Mouse (Mus musculus) kidney, adult 8-10 months (tissue): ENCODE results near the gene Uts2.
A peak's percentile ranks its signal among the peaks of the same experiment; 100 is the strongest.

Experiments used
- DNase-seq, 2 experiments: peaks; one replicate each; pipeline ENCODE4 v3.0.0; 2022

Gene Uts2

DNA sequence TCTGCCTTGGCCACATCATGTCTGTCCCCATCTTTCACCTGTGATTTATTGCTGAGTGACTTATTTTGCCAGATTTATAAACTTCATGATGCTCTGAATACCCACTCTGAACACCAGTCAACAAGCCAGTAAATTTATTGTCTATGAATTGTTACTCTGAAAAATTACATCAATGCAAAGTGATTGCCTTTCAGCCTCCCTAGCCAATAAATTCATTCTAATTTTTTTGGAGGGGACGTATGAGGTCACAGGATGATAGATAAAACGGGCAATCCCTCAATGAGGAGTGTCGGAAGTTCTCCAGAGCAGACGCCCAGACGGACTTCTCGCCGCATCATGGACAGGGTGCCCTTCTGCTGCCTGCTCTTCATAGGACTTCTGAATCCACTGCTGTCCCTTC lies at the start of gene Uts2:
Gene Uts2, plus strand, starts transcription at position 301 of the 400 bp plus-strand sequence.
- DNase-seq: no peak

DNA sequence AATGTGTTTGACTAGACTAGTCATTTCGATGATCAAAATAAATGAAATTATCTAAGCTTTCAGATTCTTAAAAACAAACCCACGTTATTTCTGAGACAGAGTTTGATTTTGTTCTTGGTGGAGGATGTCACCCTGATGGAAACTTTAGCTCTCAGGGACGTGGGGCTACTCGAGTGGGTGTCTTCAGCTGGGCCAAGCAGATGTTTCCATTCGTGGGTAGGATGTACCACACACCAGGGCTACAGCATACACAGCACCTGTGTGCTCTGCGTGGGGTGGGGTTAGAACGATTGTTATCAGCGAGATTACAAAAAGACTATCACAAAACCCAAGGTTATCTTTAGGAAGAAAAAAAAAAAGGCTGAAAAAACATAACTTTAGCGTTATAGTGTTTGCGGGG lies 45.9 kb upstream of the Uts2 start:
- no peak for DNase-seq

DNA sequence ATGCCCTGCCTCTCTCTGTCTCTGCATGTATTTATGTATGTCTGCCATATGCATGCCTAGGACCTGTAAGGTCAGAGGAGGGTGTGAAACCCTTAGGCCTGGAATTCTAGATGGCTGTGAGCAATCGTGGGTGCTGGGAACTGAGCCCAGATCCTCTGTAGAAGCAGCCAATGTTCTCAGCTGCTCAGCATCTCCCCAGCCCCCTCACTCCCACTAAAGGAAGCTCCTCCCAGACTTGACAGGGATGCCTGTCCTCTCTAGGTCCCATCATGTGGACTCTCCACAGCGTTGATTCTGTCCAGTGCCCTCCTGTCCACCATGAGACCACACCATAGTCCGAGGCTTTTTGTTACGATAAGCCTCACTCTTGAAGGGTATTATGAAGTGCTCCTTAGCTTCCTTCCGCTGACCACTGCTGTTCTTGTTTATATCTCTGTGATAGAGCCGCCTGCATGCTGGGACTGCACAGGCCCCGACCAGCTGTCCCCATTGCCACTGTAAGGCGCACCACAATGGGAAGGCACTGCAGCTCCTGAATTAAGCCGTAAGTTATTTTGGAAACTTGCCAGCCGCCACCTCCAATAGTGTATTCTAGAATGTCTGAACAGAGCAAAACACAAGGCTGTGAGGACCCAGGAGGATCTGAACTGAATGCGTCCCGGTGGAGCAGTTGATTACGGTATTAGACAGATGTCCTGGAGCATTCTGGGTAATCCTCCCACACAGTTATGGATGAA lies 40.4 kb upstream of the Uts2 start:
- DNase-seq: no peak

DNA sequence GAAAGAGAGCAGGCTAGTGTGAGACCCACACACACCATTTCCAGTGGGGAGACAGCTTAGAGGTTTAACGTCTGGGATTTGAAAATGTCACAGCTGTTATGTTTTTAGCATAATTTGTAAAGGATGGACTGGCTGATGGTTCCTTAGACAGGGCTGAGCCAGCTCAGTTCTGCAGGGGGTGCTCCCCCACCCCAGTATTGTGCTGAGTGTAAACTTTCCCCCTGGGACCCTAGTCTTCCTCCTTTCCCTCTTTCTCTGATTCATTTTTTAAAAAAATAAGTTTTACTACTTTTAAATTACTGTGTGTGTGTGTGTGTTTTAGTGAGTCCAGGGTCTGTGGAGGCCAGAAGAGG lies 39.8 kb upstream of the Uts2 start:
- no peak for DNase-seq

DNA sequence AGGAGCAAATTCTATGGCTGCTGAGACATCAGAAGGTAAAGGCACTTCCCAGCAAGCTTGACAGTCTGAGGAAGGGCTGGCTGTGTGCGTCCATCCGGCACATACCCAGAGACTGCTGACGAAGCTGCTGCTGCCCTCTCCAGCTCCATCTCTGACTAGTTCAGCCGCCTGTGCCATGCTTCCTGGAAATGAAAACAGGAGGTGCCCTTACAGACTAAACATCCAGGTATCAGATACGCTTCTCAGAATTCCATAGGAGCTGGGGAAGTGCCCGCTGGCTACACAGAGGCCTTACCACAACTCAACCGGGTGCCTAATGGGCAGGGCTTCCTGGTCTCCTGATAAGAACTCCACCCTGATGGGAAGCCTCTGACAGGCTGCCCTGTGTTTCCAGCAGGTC lies 38.4 kb upstream of the Uts2 start:
- DNase-seq: peak; percentile 29 to 36

DNA sequence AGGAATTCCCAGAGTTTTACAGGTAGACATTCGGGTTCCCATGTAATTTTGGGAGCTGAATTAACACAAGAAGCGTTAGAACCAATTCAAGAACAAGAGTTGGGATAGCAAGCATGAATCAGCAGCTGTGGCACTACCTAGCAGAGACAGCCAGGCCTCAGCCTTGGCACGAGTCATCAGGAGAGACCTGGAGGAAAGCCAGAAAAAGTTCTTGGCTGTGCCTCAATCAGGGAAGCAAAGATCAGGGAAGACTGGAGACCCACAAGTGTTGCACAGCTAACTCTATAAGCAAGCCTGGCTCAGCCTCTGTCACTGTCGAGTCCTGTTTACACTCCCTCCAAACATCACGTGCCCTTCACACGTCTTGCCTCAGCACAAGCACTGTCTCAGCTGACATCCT lies 34.7 kb upstream of the Uts2 start:
- peak; percentile 74 to 79 for DNase-seq

DNA sequence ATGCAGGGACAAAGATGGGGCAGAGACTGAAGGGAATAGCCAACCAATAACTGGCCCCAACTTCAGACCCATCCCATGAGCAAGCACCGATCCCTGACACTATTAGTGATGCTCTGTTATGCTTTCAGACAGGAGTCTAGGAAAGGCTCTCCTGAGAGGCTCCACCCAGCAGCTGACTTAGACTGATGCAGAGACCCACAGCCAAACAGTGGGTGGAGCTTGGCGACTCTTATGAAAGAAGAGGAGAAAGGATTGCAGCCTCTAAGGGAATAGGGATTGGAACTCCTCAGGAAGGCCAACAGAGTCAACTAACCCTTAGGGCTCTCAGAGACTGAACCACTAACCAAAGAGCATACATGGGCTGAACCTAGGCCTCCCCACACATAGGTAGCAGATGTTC lies 33.2 kb upstream of the Uts2 start:
- DNase-seq: no peak

DNA sequence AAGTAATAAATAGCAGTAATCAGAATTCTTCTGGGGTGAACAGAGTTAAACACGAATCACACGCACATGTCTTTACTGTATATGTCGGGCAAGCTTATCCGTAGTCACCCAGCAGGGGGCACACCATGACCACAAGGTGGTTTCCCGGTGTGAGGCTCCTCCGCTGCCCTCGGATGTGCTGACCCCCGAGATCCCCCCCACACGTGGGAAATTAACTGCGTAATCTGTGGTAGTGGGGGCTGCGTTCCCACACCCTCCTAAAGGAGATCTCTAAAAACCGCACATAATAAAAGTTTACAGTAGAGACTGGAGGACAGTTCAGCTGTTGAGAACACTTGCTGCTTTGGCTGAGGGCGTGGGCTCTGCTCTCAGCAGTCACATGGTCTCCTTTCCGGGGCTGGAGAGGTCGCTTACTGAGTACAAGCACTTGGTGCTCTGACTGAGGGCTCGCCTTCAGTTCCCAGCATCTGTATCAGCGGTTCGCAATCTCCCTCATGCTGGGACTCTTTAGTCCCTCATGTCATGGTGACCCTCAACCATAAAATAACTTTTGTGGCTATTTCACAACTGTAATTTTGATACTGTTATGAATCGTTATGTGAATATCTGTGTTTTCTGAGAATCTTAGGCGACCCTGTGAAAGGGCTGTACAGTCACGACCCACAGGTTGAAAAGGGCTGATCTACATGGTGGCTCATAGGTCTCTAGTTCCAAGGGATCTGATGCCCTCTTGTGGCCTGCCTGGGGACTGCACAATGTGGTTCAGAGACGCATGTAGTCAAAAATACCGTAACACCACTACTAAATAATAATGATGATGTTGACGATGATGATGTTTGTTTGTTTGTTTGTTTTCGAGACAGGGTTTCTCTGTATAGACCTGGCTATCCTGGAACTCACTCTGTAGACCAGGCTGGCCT lies 32.0 kb upstream of the Uts2 start:
- peak; percentile 76 to 94 for DNase-seq

DNA sequence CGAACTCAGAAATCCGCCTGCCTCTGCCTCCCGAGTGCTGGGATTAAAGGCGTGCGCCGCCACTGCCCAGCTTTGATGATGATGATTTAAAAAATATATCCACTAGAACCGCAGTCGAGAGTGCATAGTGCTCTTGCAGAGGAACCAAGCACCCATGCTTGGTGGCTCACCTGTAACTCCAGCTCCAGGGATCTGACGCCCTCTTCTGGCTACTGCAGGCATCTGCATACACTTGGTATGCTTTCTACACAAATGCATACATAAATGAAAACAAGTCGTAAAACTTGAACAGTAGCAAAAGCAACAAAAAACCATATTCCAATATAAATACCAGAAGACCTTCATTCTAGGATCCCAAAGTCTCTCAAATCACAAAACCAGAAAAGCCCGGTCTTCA lies 31.3 kb upstream of the Uts2 start:
- no peak for DNase-seq

DNA sequence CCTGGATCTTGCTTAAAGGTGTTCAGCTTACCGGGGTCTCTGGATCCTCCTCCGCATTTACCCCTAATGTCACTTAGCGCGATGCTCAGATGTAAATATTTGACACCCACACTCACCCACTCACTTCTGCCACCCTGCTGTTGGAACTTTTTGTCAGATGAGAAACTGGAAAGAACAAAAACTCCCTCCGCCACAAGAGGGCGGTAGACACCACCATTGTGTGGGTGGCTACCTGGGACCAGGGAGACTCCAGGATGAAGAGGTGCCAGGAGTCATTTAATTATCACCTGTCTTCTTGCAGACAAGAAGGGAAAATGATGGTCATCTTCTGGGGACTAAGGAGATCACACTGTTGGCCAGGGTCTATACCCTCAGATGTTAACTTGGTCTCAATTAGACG lies 30.3 kb upstream of the Uts2 start:
- DNase-seq: peak; percentile 37 to 81

DNA sequence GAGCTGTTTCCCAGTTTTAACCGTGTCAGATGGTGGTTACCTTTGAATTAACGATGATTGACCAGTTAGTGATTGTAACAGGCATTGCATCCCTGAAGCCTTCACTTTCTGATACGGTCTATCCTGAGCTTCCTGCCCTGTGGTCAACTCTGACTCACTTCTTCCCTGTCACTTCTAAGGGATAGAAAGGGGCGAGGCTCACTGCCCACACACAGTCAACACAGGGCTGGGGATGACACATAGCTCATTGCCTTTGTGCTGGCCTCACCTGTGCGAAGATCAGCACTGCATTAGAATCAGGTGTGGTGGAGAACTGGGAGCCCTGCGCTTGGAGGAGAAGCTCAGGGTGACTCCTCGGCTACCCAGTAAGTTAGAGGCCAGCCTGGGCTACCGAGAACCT lies 27.9 kb upstream of the Uts2 start:
- DNase-seq: no peak

DNA sequence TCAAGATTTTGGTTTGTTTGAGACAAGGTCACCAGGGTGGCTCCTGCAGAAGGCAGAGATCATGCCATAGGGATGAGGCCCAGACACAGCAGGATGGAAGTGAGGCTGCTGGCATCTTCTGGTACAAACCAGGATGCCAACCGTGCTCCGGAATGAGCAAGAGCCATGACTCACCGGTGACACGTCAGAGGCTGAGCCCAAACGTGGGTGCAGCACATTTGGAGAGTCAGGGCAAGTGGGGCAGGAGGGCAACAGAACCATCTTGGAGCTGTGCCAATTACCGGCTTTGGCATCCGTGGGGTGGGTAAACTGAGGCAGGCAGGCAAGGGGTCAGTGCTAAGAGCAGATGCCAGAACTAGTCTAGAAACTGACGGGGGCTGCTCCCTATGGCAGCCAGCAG lies 23.6 kb upstream of the Uts2 start:
- DNase-seq: no peak

DNA sequence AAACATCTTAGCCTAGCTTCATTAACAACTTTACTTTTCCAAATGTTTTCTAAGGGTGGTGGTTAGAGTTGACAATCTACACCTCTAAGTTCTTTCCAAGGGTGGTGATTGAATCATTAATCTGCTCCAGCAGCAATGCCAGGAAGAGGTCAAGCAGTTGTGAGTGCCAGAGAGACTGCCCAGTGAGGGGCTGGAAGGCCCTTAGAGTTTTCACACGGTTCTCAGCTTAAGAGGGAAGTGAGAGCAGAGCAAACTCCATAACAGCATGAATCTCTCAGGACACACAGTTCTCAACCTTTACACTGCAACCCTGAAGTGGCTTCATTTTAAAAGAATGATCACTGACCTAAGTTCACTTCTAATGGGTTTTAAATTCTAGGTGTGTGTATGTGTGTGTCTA lies 21.8 kb upstream of the Uts2 start:
- DNase-seq: peak in 1 of 2 experiments; percentile 19

DNA sequence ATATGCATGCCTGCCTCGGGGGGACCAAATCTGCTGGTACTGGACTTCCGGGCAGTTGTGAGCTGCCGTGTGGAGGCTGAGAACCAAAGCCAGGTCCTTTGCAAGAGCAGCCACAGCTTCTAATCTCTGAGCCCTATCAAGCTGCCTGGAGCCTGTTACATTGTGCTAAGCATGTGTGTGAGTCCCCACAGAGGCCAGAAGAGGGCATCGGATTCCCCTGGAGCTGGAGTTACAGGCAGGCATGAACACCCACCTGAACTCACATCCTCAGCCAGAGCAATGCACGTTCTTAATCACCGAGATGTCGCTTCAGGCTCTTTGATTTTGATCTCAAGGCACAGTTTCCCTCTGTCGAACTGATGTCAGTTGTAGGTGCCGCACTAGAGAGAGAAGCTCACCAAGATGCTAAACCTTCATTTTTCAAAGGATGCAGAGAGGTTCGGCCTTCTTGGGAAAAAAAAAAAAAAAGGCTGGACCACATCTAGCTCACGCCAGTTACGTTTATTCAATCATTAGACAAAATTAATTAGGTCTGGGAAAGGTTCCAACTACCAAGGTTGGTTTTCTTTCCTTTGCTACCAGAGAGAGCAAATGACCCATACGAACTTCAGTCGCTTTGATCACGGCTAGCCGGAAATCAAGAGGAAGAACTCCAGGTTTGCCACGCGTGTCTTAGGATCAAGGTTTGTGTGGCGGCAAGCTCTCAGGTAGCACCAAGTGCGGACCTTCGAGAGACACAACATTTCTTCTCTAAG lies 18.6 kb upstream of the Uts2 start:
- peak in 1 of 2 experiments; percentile 31 for DNase-seq

DNA sequence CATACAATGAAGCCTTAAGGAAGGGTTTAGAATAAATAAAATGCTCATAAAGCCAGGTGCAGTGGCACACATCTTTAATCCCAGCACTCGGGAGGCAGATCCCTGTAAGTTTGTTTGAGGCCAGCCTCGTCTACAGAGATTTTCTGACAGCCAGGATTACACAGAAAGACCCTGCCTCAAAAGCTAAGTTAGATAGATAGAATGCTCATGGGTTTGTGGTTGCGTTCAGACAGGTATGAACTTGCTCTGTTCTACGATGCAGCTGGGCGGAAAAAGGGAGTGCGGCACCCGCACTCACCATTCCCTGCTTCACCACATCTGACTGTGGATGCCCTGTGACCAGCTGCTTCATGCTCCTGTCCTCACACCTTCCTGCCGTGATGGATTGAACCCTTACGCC lies 17.4 kb upstream of the Uts2 start:
- DNase-seq: no peak

DNA sequence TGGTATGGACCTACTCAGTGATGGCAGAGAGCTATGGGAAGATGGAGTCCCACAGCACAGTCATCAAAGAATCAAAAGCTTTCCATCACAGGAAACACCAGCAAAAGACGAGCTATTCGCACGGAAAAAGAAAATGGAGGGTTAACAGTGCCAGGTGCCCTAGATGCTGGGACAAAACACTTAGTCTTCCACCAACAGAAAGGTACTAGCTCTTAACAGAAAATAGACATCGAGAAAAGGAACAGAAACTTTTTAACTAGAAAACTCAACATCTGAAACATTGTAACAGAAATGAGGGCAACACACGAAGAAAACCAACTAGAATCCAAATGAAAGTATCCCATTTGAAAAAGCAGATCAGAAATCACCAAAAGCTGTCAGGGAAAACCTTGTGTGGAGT lies 16.7 kb upstream of the Uts2 start:
- DNase-seq: no peak

DNA sequence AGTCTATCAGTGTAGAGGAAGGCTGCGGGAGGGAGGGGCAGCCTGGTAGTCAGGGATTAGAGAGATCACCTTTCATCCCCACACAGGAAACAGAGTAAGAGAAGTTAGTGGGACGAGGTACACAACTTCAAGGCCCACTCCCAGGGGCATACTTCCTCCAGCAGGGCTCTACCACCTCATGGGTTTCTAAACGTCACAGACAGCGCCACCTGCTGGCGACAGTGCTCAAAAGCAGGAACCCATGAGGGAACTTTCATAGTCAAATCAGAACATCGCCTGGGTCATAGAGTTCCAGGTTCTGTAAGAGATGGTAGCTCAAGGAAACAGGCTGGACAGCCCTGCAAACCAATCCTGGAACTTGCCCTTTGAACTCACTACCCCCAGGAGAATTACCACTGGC lies 6.7 kb upstream of the Uts2 start:
- peak in 1 of 2 experiments; percentile 54 for DNase-seq

DNA sequence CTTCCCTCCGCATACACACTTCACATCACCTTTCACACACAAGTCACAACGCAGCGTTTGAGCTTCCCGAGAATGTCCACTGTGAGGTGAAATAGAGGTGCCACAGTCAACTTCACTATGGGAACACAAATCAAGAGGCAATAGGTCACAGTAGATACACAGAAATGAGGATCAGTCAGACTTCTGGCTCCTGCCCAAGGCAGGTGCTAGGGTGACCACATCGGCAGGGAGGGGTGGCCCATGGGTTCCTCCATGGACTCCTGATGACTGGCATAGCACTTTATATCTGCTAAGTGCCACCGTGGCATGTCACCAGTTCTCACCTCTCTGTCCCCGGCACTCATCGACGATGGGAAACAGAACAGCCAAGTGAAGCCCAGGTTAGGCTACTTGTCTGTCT lies 1.7 kb downstream of the Uts2 start:
- no peak for DNase-seq

DNA sequence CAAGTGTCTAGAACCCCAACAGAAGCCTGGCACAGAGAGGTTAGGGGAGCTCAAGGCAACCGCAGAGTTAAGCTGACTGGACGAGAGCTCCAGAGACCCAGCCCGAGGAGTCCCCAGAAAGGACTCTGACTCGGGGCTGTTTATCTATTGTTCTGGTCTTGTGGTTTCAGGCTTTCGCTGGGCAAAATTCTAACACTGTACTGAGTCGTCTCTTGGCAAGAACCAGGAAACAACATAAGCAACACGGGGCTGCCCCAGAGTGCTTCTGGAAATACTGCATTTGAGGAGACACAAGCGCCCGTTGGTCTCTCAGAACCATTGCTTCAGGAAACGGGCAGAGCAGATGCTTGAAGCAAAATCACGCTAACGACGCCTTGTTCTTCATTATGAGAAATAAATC lies 4.5 kb downstream of the Uts2 start:
- DNase-seq: no peak

DNA sequence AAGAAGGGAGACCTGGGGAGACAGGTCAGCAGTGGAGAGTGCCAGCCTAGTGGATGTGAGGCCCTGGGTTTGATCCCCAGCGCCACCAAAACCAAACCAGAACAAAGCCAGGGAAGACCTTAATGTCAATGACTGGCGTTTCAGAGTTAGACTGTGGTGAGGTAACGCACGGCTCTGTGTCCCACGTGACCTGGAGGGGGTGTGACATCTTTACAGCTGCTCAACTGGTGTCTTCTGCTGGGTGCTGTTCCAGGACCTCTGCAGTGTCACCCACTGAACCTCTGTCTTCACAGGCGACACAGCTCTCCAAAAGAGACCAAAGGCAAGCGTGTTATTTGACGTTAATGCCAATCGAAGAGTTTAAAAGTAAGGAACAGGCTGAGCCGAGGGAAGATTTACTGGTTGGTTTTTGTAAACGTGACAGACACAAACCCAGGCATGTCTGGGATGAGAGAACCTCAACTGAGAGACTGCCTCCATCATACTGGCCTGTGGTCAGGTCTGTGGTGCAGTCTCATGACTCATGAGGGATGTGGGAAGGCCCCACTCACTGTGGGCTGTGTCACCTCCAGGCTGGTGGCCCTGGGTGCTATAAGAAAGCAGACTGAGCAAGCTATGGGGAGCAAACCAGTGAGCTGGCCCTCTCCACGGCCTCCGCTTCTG lies 8.9 kb downstream of the Uts2 start:
- no peak for DNase-seq

DNA sequence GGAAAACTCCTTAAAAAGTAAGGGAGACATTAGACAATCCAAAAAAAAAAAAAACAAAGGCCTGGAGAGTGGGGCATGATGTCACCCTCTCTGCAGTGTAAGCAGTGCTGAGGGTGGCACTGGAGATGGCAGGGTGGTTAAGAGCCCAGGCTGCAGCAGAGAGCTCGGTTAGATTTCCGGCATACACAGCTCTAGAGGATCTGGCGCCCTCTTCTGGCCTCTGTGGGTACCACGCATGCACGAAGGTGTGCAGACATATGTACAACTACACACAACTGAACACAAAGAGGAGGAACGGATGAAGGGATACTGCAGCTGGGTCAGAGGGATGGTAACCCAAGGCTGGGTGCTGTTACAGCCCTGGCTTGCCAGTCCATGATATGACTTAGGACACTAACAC lies 10.0 kb downstream of the Uts2 start:
- DNase-seq: peak in 1 of 2 experiments; percentile 61

DNA sequence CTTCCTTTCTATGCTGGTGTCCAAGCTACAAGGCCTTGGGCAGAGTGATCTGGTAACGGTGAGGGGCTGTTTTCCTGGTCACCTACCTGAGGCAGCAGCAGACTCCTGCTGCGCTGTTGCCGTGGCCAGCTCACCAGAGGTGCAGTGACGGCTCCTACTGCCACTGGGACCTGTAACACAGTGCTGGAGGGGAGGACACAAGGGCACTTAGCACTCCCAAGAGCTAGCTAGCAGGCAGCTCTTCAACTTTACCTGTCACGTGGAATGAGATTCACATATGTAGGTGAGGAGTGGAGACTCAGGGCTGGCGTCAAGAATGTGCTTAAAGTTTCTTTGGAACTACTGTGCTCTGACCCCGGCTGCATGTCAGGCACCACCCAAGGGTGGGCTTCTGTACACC lies 13.4 kb downstream of the Uts2 start:
- DNase-seq: no peak

DNA sequence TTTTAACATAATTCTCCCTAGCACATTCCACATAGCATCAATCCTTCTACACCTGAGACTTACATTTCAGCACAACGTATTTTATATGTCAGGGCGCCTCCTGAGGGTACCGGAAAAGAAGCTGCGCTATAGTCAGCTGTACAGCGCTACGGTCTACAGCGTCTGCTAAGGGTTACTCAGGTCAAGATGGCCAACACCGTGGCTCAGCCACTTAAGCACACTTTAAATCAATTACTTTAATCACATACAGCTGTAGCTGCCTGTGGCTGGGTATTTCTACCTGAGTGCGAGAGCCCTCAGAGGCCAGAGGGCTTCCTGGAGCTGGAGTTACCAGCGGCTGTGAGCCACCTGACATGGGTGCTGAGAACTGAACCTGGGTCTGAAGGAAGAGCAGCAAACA lies 19.0 kb downstream of the Uts2 start:
- DNase-seq: no peak
